Mouse (Mus musculus) MEL (cell line): ENCODE data around the gene Eml2. TPM values are rescaled to one million over a fixed set of nuclear protein-coding genes. Genes with fewer than 3 reads are reported as not detected.
A peak's percentile ranks its signal among the peaks of the same experiment; 100 is the strongest.

ENCODE experiments used
- DNase-seq: peaks from one replicate; pipeline ENCODE4 v3.0.0; 2011; ENCODE audit warnings: low read depth, low spot score
- H3K27ac ChIP-seq: 2 replicates; pipeline ENCODE4 v1.5.1; 2012; ENCODE audit warnings: low read depth, mild to moderate bottlenecking, control low read depth, low read length, moderate library complexity; ENCODE audit not compliant: control insufficient read depth
- H3K27me3 ChIP-seq, 2 experiments: fragments of 150-350 bp in 1 of 2; sonication (generic) in 1 of 2; 2 replicates each; pipeline ENCODE4 v1.6.1; 2012; ENCODE audit warnings: low read length in 2 of 2, mild to moderate bottlenecking in 2 of 2, improper control_type of control experiment in 1 of 2, moderate library complexity in 1 of 2; ENCODE audit not compliant: insufficient read depth in 2 of 2, control insufficient read depth in 1 of 2
- H3K36me3 ChIP-seq, 2 experiments: 2 replicates each; pipeline ENCODE4 v1.6.1; 2012 to 2014; ENCODE audit warnings: low read length in 2 of 2, improper control_type of control experiment in 1 of 2, inconsistent platforms in 1 of 2, mild to moderate bottlenecking in 1 of 2; ENCODE audit not compliant: insufficient read depth in 2 of 2, control insufficient read depth in 1 of 2
- H3K4me1 ChIP-seq, 2 experiments: fragments of 150-350 bp in 1 of 2; sonication (generic) in 1 of 2; 2 replicates each; pipeline ENCODE4 v1.6.1; 2012; ENCODE audit warnings: low read length in 2 of 2, improper control_type of control experiment in 1 of 2, mild to moderate bottlenecking in 1 of 2; ENCODE audit not compliant: insufficient read depth in 2 of 2, control insufficient read depth in 1 of 2
- H3K4me3 ChIP-seq, 2 experiments: fragments of 150-350 bp in 1 of 2; sonication (generic) in 1 of 2; 2 replicates each; pipeline ENCODE4 v1.5.1; 2012; ENCODE audit warnings: low read depth in 2 of 2, low read length in 2 of 2, mild to moderate bottlenecking in 2 of 2, moderate library complexity in 2 of 2, control low read depth in 1 of 2, improper control_type of control experiment in 1 of 2; ENCODE audit not compliant: control insufficient read depth in 1 of 2, insufficient read depth in 1 of 2
- H3K79me2 ChIP-seq: 2 replicates; pipeline ENCODE4 v1.6.1; 2012; ENCODE audit warnings: mild to moderate bottlenecking, low read length, moderate library complexity; ENCODE audit not compliant: control insufficient read depth, poor library complexity, insufficient read depth
- H3K9ac ChIP-seq: 2 replicates; pipeline ENCODE4 v1.6.1; 2012; ENCODE audit warnings: low read depth, mild to moderate bottlenecking, control low read depth, low read length, moderate library complexity; ENCODE audit not compliant: control insufficient read depth, poor library complexity, severe bottlenecking
- H3K9me3 ChIP-seq: fragments of 150-350 bp; sonication (generic); replicated peaks from 2 replicates; pipeline ENCODE4 v1.6.1; 2012; ENCODE audit warnings: mild to moderate bottlenecking, low read length, improper control_type of control experiment, moderate library complexity; ENCODE audit not compliant: insufficient read depth
- CHD1 ChIP-seq: IDR thresholded peaks from 2 replicates; pipeline ENCODE4 v1.6.1; 2012; ENCODE audit warnings: low read depth, mild to moderate bottlenecking, inconsistent platforms, low read length, improper control_type of control experiment
- EP300 ChIP-seq, 2 experiments: IDR thresholded peaks; 2 replicates each; pipeline ENCODE4 v1.6.1; 2011; ENCODE audit warnings: improper control_type of control experiment in 2 of 2, low read length in 2 of 2, low read depth in 1 of 2, mild to moderate bottlenecking in 1 of 2
- ETS1 ChIP-seq: IDR thresholded peaks from 2 replicates; pipeline ENCODE4 v1.6.1; 2012; ENCODE audit warnings: low read depth, mild to moderate bottlenecking, inconsistent platforms, low read length, improper control_type of control experiment, moderate library complexity
- GATA1 ChIP-seq: IDR thresholded peaks from 2 replicates; pipeline ENCODE4 v1.6.1; 2011; ENCODE audit warnings: low read depth, low read length, improper control_type of control experiment
- KAT2A ChIP-seq: conservative IDR thresholded peaks from 2 replicates; pipeline ENCODE4 v1.6.1; 2012; ENCODE audit warnings: low read depth, low read length, improper control_type of control experiment, inconsistent platforms
- MAFK ChIP-seq: IDR thresholded peaks from 2 replicates; pipeline ENCODE4 v1.6.1; 2011; ENCODE audit warnings: low read depth, mild to moderate bottlenecking, low read length, improper control_type of control experiment, borderline replicate concordance
- MAZ ChIP-seq: IDR thresholded peaks from 2 replicates; pipeline ENCODE4 v1.6.1; 2012; ENCODE audit warnings: low read depth, mild to moderate bottlenecking, inconsistent platforms, low read length, improper control_type of control experiment
- MEF2A ChIP-seq: IDR thresholded peaks from 2 replicates; pipeline ENCODE4 v1.6.1; 2014; ENCODE audit warnings: low read depth, mild to moderate bottlenecking, inconsistent platforms, low read length, improper control_type of control experiment; ENCODE audit not compliant: poor library complexity, insufficient replicate concordance, severe bottlenecking; ENCODE audit errors: extremely low read depth
- MYB ChIP-seq: IDR thresholded peaks from 2 replicates; pipeline ENCODE4 v1.6.1; 2011; ENCODE audit warnings: mild to moderate bottlenecking, low read depth, low read length, improper control_type of control experiment
- MYC ChIP-seq: IDR thresholded peaks from 2 replicates; pipeline ENCODE4 v1.6.1; 2011; ENCODE audit warnings: low read depth, mild to moderate bottlenecking, low read length, improper control_type of control experiment, moderate library complexity
- NRF1 ChIP-seq: IDR thresholded peaks from 2 replicates; pipeline ENCODE4 v1.6.1; 2014; ENCODE audit warnings: low read depth, mild to moderate bottlenecking, inconsistent platforms, low read length, improper control_type of control experiment, moderate library complexity; ENCODE audit not compliant: poor library complexity, insufficient read depth, severe bottlenecking
- POLR2A ChIP-seq, 2 experiments: IDR thresholded peaks; 2 replicates each; pipeline ENCODE4 v1.6.1; 2011 to 2012; ENCODE audit warnings: low read length in 2 of 2, mild to moderate bottlenecking in 2 of 2, control low read depth in 1 of 2, improper control_type of control experiment in 1 of 2, low read depth in 1 of 2, moderate library complexity in 1 of 2; ENCODE audit not compliant: control insufficient read depth in 1 of 2, insufficient read depth in 1 of 2, poor library complexity in 1 of 2
- POLR2AphosphoS5 ChIP-seq: IDR thresholded peaks from 2 replicates; pipeline ENCODE4 v1.6.1; 2012; ENCODE audit warnings: low read depth, borderline replicate concordance, mild to moderate bottlenecking, inconsistent platforms, low read length, moderate library complexity, mixed read lengths
- RAD21 ChIP-seq: IDR thresholded peaks from 2 replicates; pipeline ENCODE4 v1.6.1; 2011; ENCODE audit warnings: mild to moderate bottlenecking, low read depth, low read length, improper control_type of control experiment
- RCOR1 ChIP-seq: IDR thresholded peaks from 2 replicates; pipeline ENCODE4 v1.6.1; 2012; ENCODE audit warnings: low read depth, mild to moderate bottlenecking, inconsistent platforms, low read length, improper control_type of control experiment
- TAL1 ChIP-seq: IDR thresholded peaks from 2 replicates; pipeline ENCODE4 v1.6.1; 2012; ENCODE audit warnings: mild to moderate bottlenecking, inconsistent platforms, low read length, moderate library complexity, mixed read lengths
- TBP ChIP-seq: IDR thresholded peaks from 2 replicates; pipeline ENCODE4 v1.8.0; 2011; ENCODE audit warnings: low read depth, low read length, improper control_type of control experiment
- TCF12 ChIP-seq: IDR thresholded peaks from 2 replicates; pipeline ENCODE4 v1.6.1; 2014; ENCODE audit warnings: low read depth, mild to moderate bottlenecking, inconsistent platforms, low read length, improper control_type of control experiment, moderate library complexity
- UBTF ChIP-seq: IDR thresholded peaks from 2 replicates; pipeline ENCODE4 v1.6.1; 2012; ENCODE audit warnings: low read depth, mild to moderate bottlenecking, inconsistent platforms, low read length, improper control_type of control experiment, moderate library complexity, borderline replicate concordance; ENCODE audit not compliant: insufficient read depth
- USF2 ChIP-seq, 2 experiments: IDR thresholded peaks; 2 replicates each; pipeline ENCODE4 v1.6.1; 2011 to 2012; ENCODE audit warnings: improper control_type of control experiment in 2 of 2, low read length in 2 of 2, borderline replicate concordance in 1 of 2, inconsistent platforms in 1 of 2, low read depth in 1 of 2, mild to moderate bottlenecking in 1 of 2; ENCODE audit not compliant: insufficient read depth in 1 of 2
- ZC3H11A ChIP-seq: IDR thresholded peaks from 2 replicates; pipeline ENCODE4 v1.6.1; 2012; ENCODE audit warnings: low read depth, mild to moderate bottlenecking, inconsistent platforms, low read length, improper control_type of control experiment
- polyA plus RNA-seq, 2 experiments: library from polyadenylated mRNA; stranded (reverse) in 1 of 2; unstranded in 1 of 2; fragments of >175 nt in 1 of 2; fragments of >200 nt in 1 of 2; gene quantifications; 2 replicates each; pipeline versions ENCODE4 v1.2.1 to v1.2.4; 2012; ENCODE audit warnings: low replicate concordance in 2 of 2, low read depth in 1 of 2; ENCODE audit not compliant: insufficient read length in 2 of 2, insufficient read depth in 1 of 2, missing spikeins in 1 of 2
- total RNA-seq: library from RNA; depleted of rRNA; stranded (reverse); fragments of 300-350 nt; gene quantifications from 2 replicates; pipeline ENCODE4 v1.2.3, GENCODE M21; 2012

Gene Eml2
- total and polyA plus RNA-seq, 3 experiments = 22.0 to 43.6 TPM; not detected in 1

DNA sequence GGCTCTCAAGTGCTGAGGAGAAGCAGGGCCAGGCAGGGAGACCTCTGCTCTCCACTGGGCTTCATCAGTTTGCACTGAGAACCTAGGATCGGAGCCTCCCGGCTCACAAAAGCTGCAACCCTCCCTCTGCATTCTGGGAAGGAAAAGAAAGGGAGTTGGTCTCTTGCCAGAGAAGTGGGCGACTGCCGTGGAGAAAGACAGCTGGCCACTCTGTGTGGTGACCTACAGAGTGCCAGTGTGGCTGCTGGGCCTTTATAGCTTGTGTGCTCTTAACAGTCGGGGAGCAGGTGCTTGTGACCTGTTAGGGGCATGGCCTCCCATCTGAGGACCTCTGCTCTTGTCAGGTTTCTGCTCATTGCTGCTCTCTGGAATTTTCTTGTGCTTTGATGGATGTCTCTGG, 67.6 kb downstream of the Eml2 start:
- no peaks in the 10 kb centered on the region for H3K27me3 ChIP-seq
- no peak overlapping the region for H3K4me3 ChIP-seq
- no peaks in the 10 kb centered on the region for H3K9me3 ChIP-seq
- peaks cover 4 to 19% of the 10 kb centered on the region in 2 experiments; a peak in 3 of 4 replicates for H3K36me3 ChIP-seq
- H3K4me1 ChIP-seq = peaks cover 4 to 24% of the 10 kb centered on the region in 2 experiments; a peak in 3 of 4 replicates
- no peak overlapping the region for H3K27ac ChIP-seq
- no peak overlapping the region for H3K9ac ChIP-seq
- no peak for TF ChIP-seq TBP
- TF ChIP-seq MEF2A = no peak
- no peak for TF ChIP-seq TAL1
- no peak for TF ChIP-seq NRF1
- no peak for TF ChIP-seq TCF12
- TF ChIP-seq MYC = no peak
- TF ChIP-seq ETS1 = no peak
- TF ChIP-seq MAZ = no peak
- no peak for TF ChIP-seq MYB
- H3K79me2 ChIP-seq = peaks cover 8% of the 10 kb centered on the region
- no peak for DNase-seq

DNA sequence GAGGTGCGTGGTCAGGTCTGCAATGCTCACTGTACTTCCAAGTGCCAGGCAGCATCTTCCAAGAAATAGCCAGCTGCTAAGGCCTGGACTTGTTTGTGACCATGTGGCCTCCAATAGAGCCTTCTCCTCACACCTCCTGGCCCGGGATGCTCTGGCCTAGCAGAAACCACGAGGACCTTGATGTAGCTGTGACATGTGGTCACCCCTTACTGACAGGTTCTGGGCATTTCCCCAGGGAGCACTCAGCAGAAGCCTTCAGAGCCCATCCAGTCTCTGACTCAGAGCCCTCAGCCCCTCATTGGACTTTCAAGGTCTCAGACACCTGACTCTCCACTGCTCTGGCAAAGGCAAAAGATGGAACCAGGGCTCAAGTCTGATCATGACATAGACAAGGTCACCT, 68.9 kb downstream of the Eml2 start:
- Histone ChIP-seq H3K27ac (no peak overlapping the region), H3K36me3 (peaks cover 4 to 14% of the 10 kb centered on the region in 2 experiments; a peak in 3 of 4 replicates), H3K4me3 (no peak overlapping the region), H3K9me3 (no peaks in the 10 kb centered on the region), H3K4me1 (peaks cover 4 to 16% of the 10 kb centered on the region in 2 experiments; a peak in 3 of 4 replicates), H3K27me3 (no peaks in the 10 kb centered on the region), H3K9ac (no peak overlapping the region), H3K79me2 (peaks cover 8% of the 10 kb centered on the region)
- no peak for DNase-seq
- TF ChIP-seq TAL1 (no peak), MEF2A (no peak), UBTF (no peak), CHD1 (no peak)

DNA sequence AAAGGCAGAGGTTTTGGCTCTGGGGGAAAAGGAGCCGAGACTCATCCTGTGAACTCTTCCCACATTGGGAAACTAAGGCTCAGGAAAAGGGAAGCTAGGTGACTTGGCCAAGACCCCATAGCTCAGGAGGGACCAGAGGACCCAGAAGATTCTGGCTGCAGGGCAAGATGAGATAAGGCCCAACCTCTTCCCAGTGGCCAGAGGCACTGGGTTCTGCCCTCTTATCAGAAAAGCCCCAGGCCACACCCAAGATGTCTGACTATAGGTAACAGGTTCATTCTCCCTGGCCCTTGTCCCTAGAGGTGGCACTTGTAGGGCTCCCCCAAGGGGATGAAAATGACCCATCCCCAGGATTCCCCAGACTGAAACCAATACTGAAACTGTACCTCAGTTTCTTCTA, 70.6 kb downstream of the Eml2 start:
- peak; percentile 26 for DNase-seq
- 0 out of 2 replicates have a peak overlapping the region, but pooled peaks have one; percentile 11 for H3K27ac ChIP-seq

More for the DNA sequence above, 70.6 kb downstream of the Eml2 start:
- peaks cover 4 to 14% of the 10 kb centered on the region in 2 experiments; a peak in 3 of 4 replicates for H3K36me3 ChIP-seq
- H3K4me3 ChIP-seq = no peak overlapping the region
- no peak overlapping the region for H3K9ac ChIP-seq
- no peaks in the 10 kb centered on the region for H3K27me3 ChIP-seq
- H3K9me3 ChIP-seq = no peaks in the 10 kb centered on the region
- TF ChIP-seq EP300 (IDR thresholded peaks at IDR 0.05; ENCODE audit: low read depth in 1 of 2, low read length in 2 of 2) = peak in 1 of 2 experiments; percentile 22; a peak in 1 of 4 replicates
- TF ChIP-seq POLR2AphosphoS5 = no peak
- no peak for TF ChIP-seq MAZ
- TF ChIP-seq RCOR1 = no peak
- TF ChIP-seq MAFK = no peak
- no peak for TF ChIP-seq CHD1
- no peak for TF ChIP-seq POLR2A (IDR thresholded peaks at IDR 0.05; ENCODE audit: control insufficient read depth in 1 of 2, insufficient read depth in 1 of 2, low read depth in 1 of 2, low read length in 2 of 2, poor library complexity in 1 of 2)
- no peak for TF ChIP-seq USF2 (IDR thresholded peaks at IDR 0.05; ENCODE audit: borderline replicate concordance in 1 of 2, insufficient read depth in 1 of 2, low read depth in 1 of 2, low read length in 2 of 2)
- no peak for TF ChIP-seq MYB
- peak; percentile 78 for TF ChIP-seq GATA1
- 0 out of 2 replicates have a peak, but pooled peaks have one; percentile 9 for TF ChIP-seq TCF12
- TF ChIP-seq RAD21 = no peak
- no peak for TF ChIP-seq UBTF
- TF ChIP-seq ZC3H11A = no peak
- no peak for TF ChIP-seq KAT2A
- no peak for TF ChIP-seq TBP
- H3K79me2 ChIP-seq = peaks cover 1% of the 10 kb centered on the region; the same call in 1 of the 2 replicates
- H3K4me1 ChIP-seq = peaks cover 0 to 16% of the 10 kb centered on the region in 2 experiments; a peak in 3 of 4 replicates
